Mouse (Mus musculus) intestine, embryonic 15.5 days (tissue): ENCODE data around the gene Ube2s. TPM values are rescaled to one million over a fixed set of nuclear protein-coding genes. Genes with fewer than 3 reads are reported as not detected.
"Not testable (repeated sequence)": the region's sequence is repeated elsewhere in the genome, so short reads cannot be mapped to it uniquely, and the experiment has no call there.

Experiments used
- ATAC-seq: fragments of 200-750 bp; cut with Nextera tagmentation; 2 replicates; pipeline ENCODE4 v1.8.0; 2017; ENCODE audit warnings: moderate TSS enrichment, moderate library complexity
- H3K27ac ChIP-seq: fragments of 300-500 bp; sonication (generic); 2 replicates; pipeline ENCODE4 v1.5.1; 2015; ENCODE audit warnings: mild to moderate bottlenecking, inconsistent platforms
- H3K27me3 ChIP-seq: fragments of 300-500 bp; sonication (generic); replicated peaks from 2 replicates; pipeline ENCODE4 v1.6.1; 2015; ENCODE audit warnings: inconsistent platforms
- H3K36me3 ChIP-seq: fragments of 300-500 bp; sonication (generic); 2 replicates; pipeline ENCODE4 v1.6.1; 2015; ENCODE audit warnings: inconsistent platforms
- H3K4me1 ChIP-seq: fragments of 300-500 bp; sonication (generic); replicated peaks from 2 replicates; pipeline ENCODE4 v1.6.1; 2015; ENCODE audit warnings: inconsistent platforms
- H3K4me2 ChIP-seq: fragments of 300-500 bp; sonication (generic); replicated peaks from 2 replicates; pipeline ENCODE4 v1.6.1; 2015; ENCODE audit warnings: mild to moderate bottlenecking, inconsistent platforms
- H3K4me3 ChIP-seq: fragments of 300-500 bp; sonication (generic); replicated peaks from 2 replicates; pipeline ENCODE4 v1.5.1; 2015; ENCODE audit warnings: inconsistent platforms
- H3K9ac ChIP-seq: fragments of 300-500 bp; sonication (generic); 2 replicates; pipeline ENCODE4 v1.6.1; 2015; ENCODE audit warnings: inconsistent platforms
- H3K9me3 ChIP-seq: fragments of 300-500 bp; sonication (generic); 2 replicates; pipeline ENCODE4 v1.6.1; 2016; ENCODE audit warnings: inconsistent platforms
- WGBS: fragments of 180-500 bp; shearing (Covaris S2); methylation state at CpG from one replicate; pipeline ENCODE4 v1.1.7; 2015; 5-methylcytosine and 5-hydroxymethylcytosine counted together
- polyA plus RNA-seq: library from polyadenylated mRNA; unstranded; fragments of >200 nt; fragmentation: Nextera tagmentation; extraction: Ambion mirVana; gene quantifications from 2 replicates; pipeline ENCODE4 v1.2.1, GENCODE M21; 2015

Gene Ube2s
- 303 and 321 TPM in 2 replicates for polyA plus RNA-seq

DNA sequence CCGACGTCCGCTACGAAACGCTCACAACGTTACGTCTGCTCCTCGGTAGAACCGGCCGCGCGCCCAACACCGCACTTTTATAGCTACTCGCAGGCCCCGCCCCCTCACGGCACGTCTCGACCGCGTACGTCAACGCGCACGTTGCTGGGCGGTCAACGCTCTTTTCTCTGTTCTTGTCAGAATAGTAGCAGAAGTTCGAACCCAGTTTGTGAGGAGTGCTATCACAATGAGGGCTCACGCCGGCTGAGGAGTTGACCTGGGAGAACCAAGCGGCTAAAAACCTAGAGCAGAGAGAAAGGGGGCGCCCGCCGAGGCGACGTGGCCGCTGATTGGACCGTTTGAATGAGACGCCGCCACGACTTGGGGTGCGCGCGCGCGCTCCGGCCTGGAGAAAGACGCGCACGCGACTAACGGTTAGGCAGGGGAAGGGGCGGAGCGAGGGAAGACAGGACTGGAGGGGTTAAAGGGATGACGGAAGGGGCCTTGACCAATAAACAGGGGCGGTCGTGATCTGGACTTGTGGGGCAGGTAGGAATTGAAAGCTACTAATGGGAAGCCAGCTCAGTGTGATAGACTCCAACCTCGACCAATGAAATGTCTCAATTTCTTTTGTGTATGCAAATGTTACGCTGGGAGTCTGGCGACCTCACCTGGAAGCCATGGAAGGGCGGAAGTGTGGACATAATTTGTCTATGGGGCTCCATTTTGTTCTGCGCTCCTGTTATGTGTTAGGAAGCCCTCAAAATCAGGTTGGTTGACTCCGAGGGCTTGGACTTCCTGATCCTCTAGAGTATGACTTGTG, at the start of gene Ube2s:
Ube2s (minus strand) TSS at position 288 of the 802 bp plus-strand sequence.
- H3K4me3 ChIP-seq: peak within 1 kb of the TSS; percentile 96
- WGBS: under 1% methylated on average over 62 of the region's 62 CpGs

DNA sequence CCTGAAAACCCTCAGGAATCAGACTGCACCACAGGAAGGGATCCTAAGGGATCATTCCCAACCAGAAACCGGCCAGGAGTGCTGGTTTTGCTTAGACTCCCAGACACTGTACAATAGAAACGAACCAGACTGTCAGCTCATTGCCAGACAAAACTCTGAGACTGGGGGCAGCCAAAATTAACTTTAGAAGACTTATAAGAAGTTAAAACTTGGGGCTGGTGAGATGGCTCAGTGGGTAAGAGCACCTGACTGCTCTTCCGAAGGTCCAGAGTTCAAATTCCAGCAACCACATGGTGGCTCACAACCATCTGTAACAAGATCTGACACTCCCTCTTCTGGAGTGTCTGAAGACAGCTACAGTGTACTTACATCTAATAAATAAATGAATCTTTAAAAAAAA, 48.5 kb upstream of the Ube2s start:
- not testable (repeated sequence) for H3K36me3 ChIP-seq, ATAC-seq, H3K9ac ChIP-seq, H3K9me3 ChIP-seq, H3K4me3 ChIP-seq, H3K27me3 ChIP-seq, H3K4me1 ChIP-seq, H3K4me2 ChIP-seq, H3K27ac ChIP-seq
- WGBS: 68% methylated on average over 3 of the region's 3 CpGs

More for the DNA sequence above, at the start of gene Ube2s:
- Histone ChIP-seq H3K4me1 (peaks cover 25% of the 10 kb centered on the region), H3K27ac (peak within 1 kb of the TSS; percentile 93), H3K4me2 (peak within 1 kb of the TSS; percentile 68), H3K9me3 (no peaks in the 10 kb centered on the region), H3K27me3 (no peaks in the 10 kb centered on the region), H3K9ac (peak within 1 kb of the TSS; percentile 98), H3K36me3 (peaks cover 4% of the 10 kb centered on the region; the same call in 1 of the 2 replicates)
- ATAC-seq: peak; percentile 99

DNA sequence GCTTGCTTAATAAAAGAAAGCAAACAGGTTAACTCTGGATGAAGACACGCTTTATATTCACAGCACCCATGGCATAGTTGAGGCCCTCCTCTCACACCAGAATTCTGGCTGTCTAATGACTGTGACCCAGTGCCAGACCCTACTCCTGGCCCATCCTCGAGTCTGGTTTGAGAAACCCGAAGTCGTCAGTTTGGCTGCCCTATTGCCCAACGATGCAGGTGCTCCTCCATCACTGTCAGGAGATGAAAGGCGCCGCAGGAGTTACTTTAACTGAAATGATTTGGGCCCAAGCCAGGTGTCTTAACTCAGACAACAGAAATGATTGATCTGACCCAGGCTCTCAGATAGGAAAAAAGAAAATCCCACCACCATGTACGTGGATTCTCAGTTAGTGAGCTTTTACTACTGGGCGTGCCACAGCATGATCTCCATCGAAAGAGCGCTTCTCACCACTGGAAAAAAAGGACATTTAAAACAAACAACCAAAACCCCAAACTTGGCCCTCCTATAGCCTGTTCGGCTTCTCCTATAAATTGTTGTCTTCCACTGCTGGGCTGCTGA, 47.1 kb upstream of the Ube2s start:
- H3K36me3 ChIP-seq: no peaks in the 10 kb centered on the region
- H3K9me3 ChIP-seq: no peaks in the 10 kb centered on the region
- no peaks in the 10 kb centered on the region for H3K4me1 ChIP-seq
- no peak overlapping the region for H3K9ac ChIP-seq
- no peaks in the 10 kb centered on the region for H3K27me3 ChIP-seq
- no peak overlapping the region for H3K27ac ChIP-seq
- H3K4me2 ChIP-seq: no peak overlapping the region
- H3K4me3 ChIP-seq: no peak overlapping the region
- no peak; the same call in 1 of the 2 replicates for ATAC-seq
- 50% methylated on average over 12 of the region's 12 CpGs for WGBS

DNA sequence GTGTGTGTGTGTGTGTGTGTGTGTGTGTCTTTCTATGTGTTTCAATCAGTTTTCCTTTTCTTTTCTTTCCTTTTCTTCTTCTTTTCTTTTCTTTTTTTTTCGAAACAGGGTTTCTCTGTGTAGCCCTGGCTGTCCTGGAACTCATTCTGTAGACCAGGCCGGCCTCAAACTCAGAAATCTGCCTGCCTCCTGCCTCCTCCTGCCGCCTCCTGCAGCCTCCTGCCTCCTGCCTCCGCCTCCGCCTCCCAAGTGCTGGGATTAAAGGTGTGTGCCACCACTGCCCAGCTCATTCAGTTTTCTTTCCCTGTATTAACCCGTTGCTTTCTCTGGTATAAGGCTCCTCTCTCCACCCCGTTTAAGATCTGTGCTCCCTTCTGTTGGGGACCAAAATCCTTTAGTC, 44.9 kb upstream of the Ube2s start:
- H3K36me3 ChIP-seq: no peaks in the 10 kb centered on the region
- no peak overlapping the region for H3K9ac ChIP-seq
- no peak overlapping the region for H3K4me3 ChIP-seq
- H3K4me2 ChIP-seq: no peak overlapping the region
- ATAC-seq: no peak
- no peaks in the 10 kb centered on the region for H3K4me1 ChIP-seq
- no peaks in the 10 kb centered on the region for H3K9me3 ChIP-seq
- H3K27ac ChIP-seq: no peak overlapping the region
- H3K27me3 ChIP-seq: no peaks in the 10 kb centered on the region
- WGBS: 62% methylated on average over 7 of the region's 7 CpGs

DNA sequence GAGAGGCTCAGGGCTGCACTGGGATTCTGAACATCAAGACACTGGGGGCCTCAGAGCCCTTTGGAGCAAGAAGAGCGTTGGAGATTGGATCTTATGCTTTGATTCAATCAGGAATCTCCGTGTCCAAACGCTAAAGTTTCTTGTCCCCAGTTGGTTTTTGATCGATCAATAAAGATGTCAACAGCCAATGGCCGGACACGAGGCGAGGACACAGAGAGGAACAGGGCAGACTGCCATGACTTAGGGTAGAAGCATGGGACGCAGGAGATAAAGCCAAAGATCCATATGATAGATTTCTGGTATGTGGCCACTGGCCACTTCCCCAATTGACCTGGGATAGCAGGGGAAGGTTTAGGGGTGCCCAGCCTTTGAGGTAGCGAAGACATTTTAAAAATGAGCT, 44.1 kb upstream of the Ube2s start:
- no peak overlapping the region for H3K9ac ChIP-seq
- no peaks in the 10 kb centered on the region for H3K9me3 ChIP-seq
- no peak overlapping the region for H3K4me2 ChIP-seq
- H3K27ac ChIP-seq: no peak overlapping the region
- ATAC-seq: no peak
- WGBS: 84% methylated on average over 9 of the region's 9 CpGs
- H3K4me1 ChIP-seq: no peaks in the 10 kb centered on the region
- H3K4me3 ChIP-seq: no peak overlapping the region
- no peaks in the 10 kb centered on the region for H3K27me3 ChIP-seq
- H3K36me3 ChIP-seq: no peaks in the 10 kb centered on the region

DNA sequence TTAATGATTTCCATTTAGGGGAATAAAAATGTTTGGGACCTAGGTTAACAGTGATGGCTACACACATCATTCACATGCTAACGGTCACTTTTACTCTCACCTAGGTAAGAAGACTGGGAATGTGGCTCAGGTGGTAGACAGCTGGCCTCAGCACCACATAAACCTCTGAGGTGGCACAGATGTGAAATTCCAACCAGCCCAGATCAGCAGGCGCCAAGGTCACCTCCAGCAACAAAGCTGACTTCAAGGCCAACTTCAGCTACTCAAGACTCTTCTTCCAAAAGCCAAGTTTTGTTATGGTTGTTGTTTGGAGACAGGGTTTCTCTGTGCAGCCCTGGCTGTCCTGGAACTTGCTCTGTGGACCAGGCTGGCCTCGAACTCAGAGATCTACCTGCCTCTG, 41.2 kb upstream of the Ube2s start:
- no peak overlapping the region for H3K27ac ChIP-seq
- ATAC-seq: no peak
- no peaks in the 10 kb centered on the region for H3K4me1 ChIP-seq
- no peaks in the 10 kb centered on the region for H3K36me3 ChIP-seq
- no peak overlapping the region for H3K4me3 ChIP-seq
- WGBS: 73% methylated on average over 3 of the region's 3 CpGs
- no peaks in the 10 kb centered on the region for H3K27me3 ChIP-seq
- H3K9me3 ChIP-seq: no peaks in the 10 kb centered on the region
- H3K4me2 ChIP-seq: no peak overlapping the region
- H3K9ac ChIP-seq: no peak overlapping the region

DNA sequence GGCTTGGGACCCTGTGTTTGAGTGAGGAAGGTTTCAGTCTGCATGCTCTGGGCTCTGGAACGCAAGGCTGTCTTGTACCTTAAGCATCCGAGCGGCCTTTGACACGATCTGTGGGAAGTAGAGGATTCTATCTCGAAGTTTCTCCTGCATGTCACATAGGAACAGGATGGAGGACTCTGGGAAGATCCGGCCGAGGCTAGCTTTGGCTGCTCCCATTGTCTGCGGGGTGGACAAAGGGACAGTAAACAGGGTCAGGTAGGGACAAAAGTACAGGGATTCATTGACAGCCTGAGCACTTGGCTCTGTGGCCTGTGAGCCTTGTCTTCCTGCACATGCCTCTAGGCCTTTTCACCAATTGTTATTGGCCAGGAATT, 38.9 kb upstream of the Ube2s start:
- Histone ChIP-seq H3K9ac (no peak overlapping the region), H3K27me3 (no peaks in the 10 kb centered on the region; the same call in 1 of the 2 replicates), H3K9me3 (no peaks in the 10 kb centered on the region), H3K36me3 (no peaks in the 10 kb centered on the region), H3K4me2 (no peak overlapping the region), H3K27ac (no peak overlapping the region), H3K4me3 (no peak overlapping the region), H3K4me1 (no peaks in the 10 kb centered on the region)
- ATAC-seq: no peak
- WGBS: 67% methylated on average over 8 of the region's 8 CpGs

DNA sequence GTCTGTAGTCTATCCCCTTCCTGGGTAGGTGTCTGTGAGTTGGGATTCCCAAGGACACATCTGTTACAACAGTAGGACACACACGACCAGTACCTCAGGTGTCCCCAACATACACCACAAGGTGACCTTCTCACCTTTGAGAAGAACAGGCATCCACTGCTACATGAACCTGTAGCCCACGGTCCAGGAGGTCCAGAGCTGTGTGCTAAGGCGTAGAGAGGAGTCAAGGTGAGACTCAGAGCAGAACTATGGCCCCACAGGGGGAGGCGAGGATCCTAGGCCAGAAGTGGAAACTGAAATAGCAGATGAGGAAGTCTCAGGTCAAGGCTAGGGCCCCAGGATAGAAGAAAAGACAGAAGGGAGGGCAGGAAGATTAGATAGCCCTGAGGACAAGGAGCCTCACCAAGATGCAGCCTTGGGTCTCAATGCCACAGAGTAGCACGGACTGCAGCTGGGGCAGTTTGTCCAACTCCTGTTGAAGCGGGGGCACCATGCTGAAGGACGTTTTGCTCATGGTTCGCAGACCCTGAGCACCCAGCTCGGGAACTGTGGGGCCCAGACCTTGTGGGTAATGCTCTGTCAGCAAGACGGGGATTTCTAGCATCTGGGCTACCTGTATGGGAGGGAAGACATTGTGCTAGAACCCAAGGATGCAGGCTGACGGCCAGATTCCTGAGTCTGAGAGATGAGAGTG, 38.4 kb upstream of the Ube2s start:
- Histone ChIP-seq H3K4me1 (no peaks in the 10 kb centered on the region), H3K27ac (no peak overlapping the region), H3K27me3 (no peaks in the 10 kb centered on the region; the same call in 1 of the 2 replicates), H3K36me3 (no peaks in the 10 kb centered on the region), H3K9me3 (no peaks in the 10 kb centered on the region), H3K4me3 (no peak overlapping the region), H3K4me2 (no peak overlapping the region), H3K9ac (no peak overlapping the region)
- 74% methylated on average over 11 of the region's 11 CpGs for WGBS
- ATAC-seq: no peak

DNA sequence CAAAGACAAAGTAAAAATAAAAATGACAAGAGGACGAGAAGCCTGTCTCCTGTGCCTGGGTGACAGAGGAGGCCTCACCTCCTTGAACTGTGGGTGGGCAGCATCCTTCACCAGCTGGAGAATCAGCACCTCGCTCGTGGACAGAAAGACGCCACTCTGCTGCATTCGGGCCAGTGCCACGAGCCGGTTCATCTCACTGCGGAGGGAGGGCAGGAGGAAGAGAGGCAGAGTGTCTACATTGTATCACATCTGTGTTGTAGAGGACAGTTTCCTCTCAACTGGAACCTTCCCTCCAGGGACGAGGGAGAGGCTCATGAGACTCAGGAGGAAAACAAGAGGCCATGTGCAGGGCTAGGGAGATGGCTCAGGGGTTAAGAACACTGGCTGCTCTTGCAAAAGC, 37.0 kb upstream of the Ube2s start:
- peaks cover 6% of the 10 kb centered on the region for H3K4me1 ChIP-seq
- H3K36me3 ChIP-seq: no peaks in the 10 kb centered on the region
- H3K4me3 ChIP-seq: no peak overlapping the region
- ATAC-seq: no peak
- no peak overlapping the region for H3K4me2 ChIP-seq
- WGBS: 50% methylated on average over 9 of the region's 9 CpGs
- H3K27ac ChIP-seq: no peak overlapping the region
- H3K9me3 ChIP-seq: no peaks in the 10 kb centered on the region
- H3K9ac ChIP-seq: no peak overlapping the region
- peaks cover 10% of the 10 kb centered on the region for H3K27me3 ChIP-seq

DNA sequence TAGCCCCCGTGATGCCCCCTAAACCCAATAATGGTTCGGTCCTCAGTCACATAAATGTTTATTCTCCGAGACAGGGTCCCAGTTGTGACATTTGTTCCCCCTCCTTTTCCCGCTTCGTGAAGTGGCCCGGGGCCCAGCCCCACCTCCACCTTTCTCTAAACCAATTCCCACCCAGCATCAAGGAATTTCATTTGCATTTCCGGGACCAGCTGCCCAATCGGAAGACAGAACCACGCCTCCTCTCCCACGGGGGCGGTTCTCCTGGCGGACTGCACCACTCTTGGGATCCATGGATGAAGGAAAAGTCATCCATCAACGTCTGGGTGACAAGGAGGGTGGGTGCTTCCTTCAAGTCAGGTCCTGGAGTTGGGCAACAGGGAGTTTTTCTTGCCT, 32.5 kb upstream of the Ube2s start:
- H3K4me3 ChIP-seq: peak overlapping the region; percentile 41

DNA sequence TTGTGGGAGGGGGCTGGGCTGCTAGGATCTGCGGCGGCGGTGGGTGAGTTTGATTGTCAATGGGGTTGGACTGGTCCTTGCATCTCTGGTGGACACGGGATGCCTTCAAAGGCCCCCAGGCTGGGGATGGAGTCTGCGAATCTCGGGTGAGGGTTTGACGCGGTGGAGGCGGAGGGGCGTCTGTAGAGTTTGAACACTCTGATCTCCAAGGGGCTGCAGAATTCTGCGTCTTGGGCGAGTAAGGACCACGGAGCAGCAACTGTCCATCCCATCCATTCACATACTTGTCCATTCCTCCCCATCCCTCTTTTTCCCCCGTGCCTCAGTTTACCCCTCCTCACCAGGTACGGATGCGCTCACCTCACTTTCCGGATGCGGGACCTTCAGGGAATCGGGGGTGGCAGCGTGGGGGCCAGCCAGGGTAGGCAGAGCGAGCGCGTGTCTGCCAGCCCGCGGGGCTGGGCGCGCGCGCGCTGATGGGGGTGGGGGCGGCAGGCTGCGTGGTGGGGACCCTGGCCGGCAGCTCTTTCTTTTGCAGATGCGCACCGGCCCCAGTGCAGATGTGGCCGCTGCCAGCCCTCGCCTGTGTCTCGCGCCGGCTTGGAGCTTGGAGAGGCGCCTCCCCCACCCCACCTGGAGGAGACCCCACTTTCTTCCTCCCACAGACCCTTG, 32.0 kb upstream of the Ube2s start, which contains the start of gene Shisa7:
Shisa7 (minus strand) TSS at position 452 of the 672 bp plus-strand sequence.
- H3K27ac ChIP-seq: no peak within 1 kb of the TSS
- H3K27me3 ChIP-seq: peaks cover 39% of the 10 kb centered on the region
- WGBS: 1% methylated on average over 41 of the region's 41 CpGs
- peak within 1 kb of the TSS; percentile 22 for H3K9ac ChIP-seq
- peak within 1 kb of the TSS; percentile 41 for H3K4me3 ChIP-seq
- no peaks in the 10 kb centered on the region for H3K9me3 ChIP-seq
- H3K4me1 ChIP-seq: peaks cover 18% of the 10 kb centered on the region
- peak; percentile 63 for ATAC-seq
- no peaks in the 10 kb centered on the region for H3K36me3 ChIP-seq
- peak within 1 kb of the TSS; percentile 91 for H3K4me2 ChIP-seq

More for the DNA sequence above, 32.5 kb upstream of the Ube2s start:
- Histone ChIP-seq H3K9me3 (no peaks in the 10 kb centered on the region), H3K27me3 (peaks cover 39% of the 10 kb centered on the region), H3K9ac (peak overlapping the region; percentile 22; the same call in 1 of the 2 replicates), H3K27ac (no peak overlapping the region), H3K4me2 (peak overlapping the region; percentile 91), H3K36me3 (no peaks in the 10 kb centered on the region), H3K4me1 (peaks cover 18% of the 10 kb centered on the region)
- peak; percentile 90 for ATAC-seq
- 2% methylated on average over 13 of the region's 13 CpGs for WGBS
